Mouse (Mus musculus): ENCODE data around the gene Cdyl. TPM values are rescaled to one million over a fixed set of nuclear protein-coding genes. Genes with fewer than 3 reads are reported as not detected.

Cdyl gene
- 1 to 10 TPM; 2.2 to 3.1 TPM for polyA plus RNA-seq (2017; shearing (Covaris generic))

- no peak for ATAC-seq
Measured at GRCm38 (mm10) chr13:35659406-35659985, at the start of gene Cdyl. Gene Cdyl, plus strand, starts transcription at chr13:35659833.

DNA sequence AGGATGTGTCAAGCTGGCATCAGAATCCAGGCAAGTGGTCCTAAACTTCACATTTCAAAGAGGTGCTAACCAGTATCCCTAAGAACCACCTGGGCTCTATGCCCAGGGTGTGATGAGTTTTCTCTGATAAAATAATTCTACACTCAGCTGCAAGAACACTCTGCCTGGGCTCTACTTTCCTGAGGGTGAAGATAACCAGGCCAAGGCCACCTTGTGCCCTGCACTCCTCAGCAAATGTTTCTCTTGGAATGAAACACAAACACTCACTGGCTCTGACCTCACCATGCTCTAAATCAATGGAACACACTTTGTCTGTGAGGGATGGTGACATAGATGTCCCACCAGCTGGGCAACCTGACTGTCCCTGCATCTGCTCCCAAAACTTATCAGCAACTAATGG lies 48.9 kb upstream of the Cdyl start:
- no peak for ATAC-seq

GRCm38 (mm10) chr13:35612506-35612905 lies 47.1 kb upstream of the Cdyl start:
- ATAC-seq = no peak

DNA sequence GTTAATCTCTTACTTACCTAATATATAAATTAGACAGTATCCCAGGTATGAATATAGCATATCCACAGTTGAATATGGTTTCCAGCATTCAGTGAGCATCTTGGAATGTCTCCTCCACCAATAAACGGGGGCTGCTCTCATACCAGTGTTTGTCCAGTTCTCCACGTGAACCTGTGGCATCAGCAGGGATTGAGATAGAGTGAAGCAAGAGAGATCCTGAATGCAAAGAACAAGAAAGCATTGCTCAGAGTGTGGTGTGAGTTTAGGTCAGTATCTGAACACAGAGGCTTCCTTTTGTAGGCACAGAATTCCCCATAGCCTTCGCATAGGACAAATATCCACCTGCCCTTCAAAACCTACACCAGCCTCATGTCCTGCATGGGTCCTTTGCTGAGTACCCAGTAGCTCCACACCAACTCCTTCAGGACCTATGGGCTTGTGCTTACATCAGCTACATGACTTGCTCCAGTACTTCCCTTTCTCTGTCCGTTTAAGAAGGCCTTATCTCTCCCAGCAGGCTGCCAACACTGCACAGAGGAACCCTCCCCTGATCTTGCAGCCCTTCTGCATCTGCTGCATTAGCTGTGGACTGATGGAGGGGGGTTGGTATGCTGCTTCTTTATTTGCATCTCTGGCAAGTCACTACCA lies 44.7 kb upstream of the Cdyl start:
- no peak for ATAC-seq

- ATAC-seq = no peak
Measured at GRCm38 (mm10) chr13:35616524-35617099, 43.0 kb upstream of the Cdyl start.

GRCm38 (mm10) chr13:35619356-35619755 lies 40.3 kb upstream of the Cdyl start:
- ATAC-seq = no peak

- ATAC-seq = no peak
Measured at GRCm38 (mm10) chr13:35620756-35621155, 38.9 kb upstream of the Cdyl start.

DNA sequence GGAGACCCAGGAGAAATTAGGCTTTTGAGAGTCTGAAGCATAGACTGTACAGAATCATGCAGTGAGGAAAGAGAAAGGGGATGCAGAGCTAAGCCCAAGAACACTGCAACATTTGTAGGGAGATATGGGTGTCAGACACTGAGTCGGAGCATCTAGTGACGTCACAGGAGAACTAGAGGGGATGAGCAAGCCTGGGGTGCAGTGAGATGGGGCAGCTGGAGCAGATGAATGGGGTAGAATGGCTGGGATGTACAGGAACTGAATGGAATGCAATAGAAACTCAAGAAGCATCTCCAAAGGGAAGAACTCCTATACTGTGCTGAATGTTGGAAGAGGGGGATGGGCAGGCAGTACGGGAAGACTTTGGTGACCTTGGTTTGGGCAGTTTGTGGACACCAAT lies 34.8 kb upstream of the Cdyl start:
- no peak for ATAC-seq

DNA sequence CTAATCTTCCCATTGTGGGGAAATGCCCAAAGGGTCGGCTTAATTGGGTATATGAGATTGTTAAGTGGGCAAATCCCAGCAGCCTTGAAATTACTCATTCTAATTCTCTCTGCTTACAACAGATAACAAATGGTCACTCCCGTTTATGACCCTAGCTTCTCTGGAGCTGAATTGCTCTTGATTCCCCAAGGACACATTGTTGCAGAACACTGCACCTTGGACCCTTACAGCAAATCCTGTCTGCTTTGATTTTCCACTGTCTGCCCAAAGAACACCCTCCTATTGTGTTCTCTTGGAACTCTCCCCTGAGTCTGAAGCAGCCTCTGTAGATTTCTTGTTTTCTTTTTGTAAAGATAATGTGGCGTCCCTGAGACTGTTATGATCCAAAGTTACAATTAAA lies 34.1 kb upstream of the Cdyl start:
- ATAC-seq = no peak

GRCm38 (mm10) chr13:35627319-35627718 lies 32.3 kb upstream of the Cdyl start:
- ATAC-seq = no peak

GRCm38 (mm10) chr13:35647132-35647823 lies 12.4 kb upstream of the Cdyl start:
- ATAC-seq = no peak

GRCm38 (mm10) chr13:35650284-35650872 lies 9.3 kb upstream of the Cdyl start:
- ATAC-seq = no peak

DNA sequence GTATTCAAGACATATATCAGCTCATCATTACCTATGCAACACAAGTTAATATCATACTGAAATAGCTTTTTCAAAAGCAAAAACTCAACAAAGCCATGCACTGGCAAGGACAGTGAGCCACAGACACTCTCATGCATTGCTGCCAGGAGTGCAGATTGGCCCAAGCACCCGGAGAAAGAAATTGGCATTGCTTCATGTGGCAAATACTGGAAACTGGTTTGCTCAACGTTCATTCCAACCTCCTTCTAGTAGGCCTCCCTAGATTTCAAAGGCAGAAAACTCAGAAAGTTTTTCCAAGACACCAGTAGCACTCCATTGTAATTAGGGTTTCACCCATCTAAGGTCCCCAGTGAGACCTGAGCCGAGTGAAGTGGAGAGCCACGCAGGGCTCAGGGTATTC lies 6.8 kb upstream of the Cdyl start:
- ATAC-seq = no peak

DNA sequence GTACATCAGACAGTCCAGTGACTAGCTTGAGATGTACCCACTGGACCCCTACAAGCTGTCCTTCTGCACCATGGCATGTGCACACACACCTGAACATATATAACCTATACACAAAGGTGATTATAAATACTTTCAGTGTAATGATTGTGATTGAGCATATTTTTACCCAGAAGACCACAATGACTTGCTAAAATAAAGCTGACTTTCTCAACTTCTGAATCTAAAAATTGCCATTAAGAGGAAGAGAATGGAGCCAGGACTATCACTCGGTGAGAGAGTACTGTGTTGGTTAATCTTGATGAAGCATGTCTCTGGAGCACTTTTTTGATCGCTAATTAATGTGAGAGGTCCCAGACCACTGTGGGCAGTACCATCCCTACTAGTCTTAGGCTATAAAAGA lies 2.8 kb upstream of the Cdyl start:
- no peak for ATAC-seq

DNA sequence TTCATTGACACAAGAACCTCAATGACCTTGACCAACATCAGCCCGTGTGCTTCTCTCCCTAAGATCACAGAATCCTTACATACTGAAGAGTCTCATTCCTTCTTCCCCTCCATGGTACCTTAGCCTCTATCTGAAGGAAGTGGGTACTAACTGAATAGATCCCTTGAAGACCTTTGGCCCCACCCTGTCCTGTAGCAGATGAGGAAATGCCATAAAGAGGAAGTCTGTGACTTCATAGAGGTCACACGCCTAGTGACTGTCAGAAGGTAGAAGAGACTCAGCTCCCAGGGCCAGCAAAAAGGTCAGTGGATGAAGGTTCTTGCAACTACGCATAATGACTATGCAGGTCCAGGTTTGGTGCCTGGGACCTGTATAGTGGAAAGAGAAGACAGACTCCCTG lies 5.8 kb downstream of the Cdyl start:
- ATAC-seq = no peak

DNA sequence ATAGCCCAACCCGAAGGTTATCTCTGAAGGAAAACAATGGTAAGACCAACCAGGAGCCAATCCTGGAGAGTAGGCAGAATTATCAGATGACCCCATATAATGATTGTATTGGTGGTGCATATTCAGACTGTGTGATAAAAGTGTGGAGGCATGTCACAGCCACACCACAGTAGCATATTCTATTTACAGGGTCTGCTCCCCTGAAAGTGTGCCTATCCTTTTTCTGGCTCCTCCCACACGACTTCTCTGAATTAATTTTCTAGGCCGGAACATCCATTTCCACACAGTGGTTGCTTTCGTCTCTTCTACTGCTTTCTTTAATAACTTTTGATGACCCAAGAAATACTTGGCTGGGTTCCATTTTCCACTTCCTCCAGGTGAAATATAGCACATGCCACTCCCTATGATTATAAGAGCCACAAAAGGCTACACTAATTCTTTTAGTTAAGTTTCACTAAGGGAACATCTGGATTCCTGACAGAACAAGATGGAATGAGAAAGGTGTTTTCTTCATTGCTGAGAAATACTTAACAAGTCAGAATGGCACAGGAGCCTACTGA lies 10.4 kb downstream of the Cdyl start:
- ATAC-seq = no peak

DNA sequence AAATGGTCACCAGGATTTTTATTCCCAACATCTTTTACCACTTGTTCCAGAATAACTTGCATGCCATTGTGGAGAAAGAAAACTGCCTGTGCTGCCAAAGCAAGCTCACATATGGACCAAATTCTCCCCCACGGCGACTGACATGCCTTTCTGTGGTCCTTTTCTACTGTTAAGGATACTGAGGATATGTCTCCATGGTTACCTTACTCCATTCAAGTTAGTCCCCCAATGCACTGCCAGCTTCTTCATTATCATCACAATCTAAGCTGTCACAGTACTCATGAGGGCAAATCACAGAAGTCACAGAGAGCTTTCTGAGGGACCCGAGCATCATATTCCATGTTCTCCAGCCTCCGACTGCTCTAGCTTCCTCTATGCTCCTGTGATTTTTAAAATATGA lies 11.2 kb downstream of the Cdyl start:
- ATAC-seq = no peak

- no peak for ATAC-seq
Measured at GRCm38 (mm10) chr13:35676921-35677320, 17.3 kb downstream of the Cdyl start.

DNA sequence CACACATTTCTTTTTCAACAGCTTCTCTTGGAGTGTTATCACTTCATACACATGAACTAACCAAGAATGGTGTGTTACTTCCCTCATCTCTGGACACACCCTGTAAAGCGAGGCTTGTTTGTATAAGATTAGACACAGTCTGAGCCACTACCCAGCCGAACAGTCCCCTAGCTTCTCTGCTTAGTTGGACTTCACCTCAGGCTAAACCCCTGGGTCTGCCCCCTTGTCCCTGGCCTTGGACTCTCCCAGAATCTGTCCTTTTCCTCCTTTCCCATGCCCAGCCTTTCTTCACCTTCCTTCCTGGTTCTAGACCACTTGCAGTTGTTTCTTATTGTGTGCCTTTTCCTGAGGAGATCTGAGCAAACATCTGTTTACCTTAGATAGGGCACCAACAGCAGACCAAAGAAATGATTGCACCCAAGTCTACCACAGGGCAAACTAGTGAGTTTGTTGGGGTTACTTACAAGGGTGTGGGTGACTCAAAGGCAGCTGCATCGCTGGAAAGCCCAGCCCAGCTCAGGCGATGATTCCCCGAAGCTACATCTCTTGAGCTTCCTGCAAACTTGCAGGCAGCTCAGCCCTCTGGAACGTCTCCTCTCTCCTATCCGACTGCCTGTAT lies 17.9 kb downstream of the Cdyl start:
- ATAC-seq = no peak

- ATAC-seq = no peak
Measured at GRCm38 (mm10) chr13:35678691-35679090, 19.1 kb downstream of the Cdyl start.

DNA sequence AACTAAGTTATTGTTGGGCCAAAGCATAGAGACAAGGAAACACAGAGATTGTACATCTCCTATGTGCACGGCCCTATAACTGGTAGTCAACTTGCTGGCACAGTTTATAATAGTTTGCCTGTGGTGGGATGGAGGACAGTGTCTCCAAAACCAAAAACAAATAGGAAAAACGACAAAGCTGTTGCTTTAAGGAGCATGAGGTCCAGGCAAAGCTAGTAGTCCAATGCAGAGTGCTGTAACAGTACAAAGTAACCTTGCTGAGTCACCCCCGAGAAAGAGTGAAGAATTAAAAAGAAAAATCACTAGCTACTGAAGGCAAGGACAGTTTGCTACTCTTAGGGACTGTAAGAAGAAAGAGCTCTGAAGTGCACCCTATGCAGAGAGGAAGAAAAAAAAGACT lies 21.7 kb downstream of the Cdyl start:
- ATAC-seq = no peak

GRCm38 (mm10) chr13:35686273-35686672 lies 26.6 kb downstream of the Cdyl start:
- ATAC-seq = no peak

GRCm38 (mm10) chr13:35689560-35689959 lies 29.9 kb downstream of the Cdyl start:
- ATAC-seq = no peak

Data from CD4-positive, CD25-positive, alpha-beta regulatory T cell, adult 4 months (primary cell).